Mouse (Mus musculus): ENCODE data around the gene Pakap. TPM values are rescaled to one million over a fixed set of nuclear protein-coding genes. Genes with fewer than 3 reads are reported as not detected.

Pakap gene
- polyA plus RNA-seq, 1 experiment: 0.78 TPM

GRCm38 (mm10) chr4:57770185-57770823 is 202.3 kb downstream of the Pakap start:
- WGBS: 89% methylated on average over 4 of the region's 4 CpGs
- TF ChIP-seq CTCF (conservative IDR thresholded peaks at IDR 0.05; ENCODE audit: insufficient read depth, insufficient read length, low read depth, low read length): no peak
- TF ChIP-seq POLR2A (IDR thresholded peaks at IDR 0.05; ENCODE audit: low read depth, low read length): no peak
- Histone ChIP-seq H3K4me1 (ENCODE audit: control insufficient read depth, insufficient read depth, low read length) (peaks cover 14% of the 10 kb centered on the region), H3K27ac (ENCODE audit: insufficient read depth, low read depth, low read length) (no peak overlapping the region), H3K36me3 (ENCODE audit: control insufficient read depth, insufficient read depth, low read length) (no peaks in the 10 kb centered on the region), H3K27me3 (replicated peaks; ENCODE audit: control insufficient read depth, insufficient read depth, low read length) (no peaks in the 10 kb centered on the region), H3K4me3 (ENCODE audit: insufficient read depth, low read depth, low read length) (no peak overlapping the region)
- DNase-seq: no peak

GRCm38 (mm10) chr4:57771558-57772219 is 203.7 kb downstream of the Pakap start:
- 90% methylated on average over 2 of the region's 2 CpGs for WGBS
- Histone ChIP-seq H3K4me3 (ENCODE audit: insufficient read depth, low read depth, low read length) (no peak overlapping the region), H3K27me3 (replicated peaks; ENCODE audit: control insufficient read depth, insufficient read depth, low read length) (no peaks in the 10 kb centered on the region), H3K36me3 (ENCODE audit: control insufficient read depth, insufficient read depth, low read length) (no peaks in the 10 kb centered on the region), H3K4me1 (ENCODE audit: control insufficient read depth, insufficient read depth, low read length) (peaks cover 4% of the 10 kb centered on the region; the same call in 1 of the 2 replicates), H3K27ac (ENCODE audit: insufficient read depth, low read depth, low read length) (no peak overlapping the region)
- DNase-seq: no peak
- TF ChIP-seq CTCF (conservative IDR thresholded peaks at IDR 0.05; ENCODE audit: insufficient read depth, insufficient read length, low read depth, low read length) (no peak), POLR2A (IDR thresholded peaks at IDR 0.05; ENCODE audit: low read depth, low read length) (no peak)

- WGBS: 59% methylated on average over 11 of the region's 11 CpGs
- Histone ChIP-seq H3K36me3 (ENCODE audit: control insufficient read depth, insufficient read depth, low read length) (no peaks in the 10 kb centered on the region), H3K27me3 (replicated peaks; ENCODE audit: control insufficient read depth, insufficient read depth, low read length) (no peaks in the 10 kb centered on the region), H3K4me3 (ENCODE audit: insufficient read depth, low read depth, low read length) (no peak overlapping the region), H3K27ac (ENCODE audit: insufficient read depth, low read depth, low read length) (peak overlapping the region; percentile 76; the same call in 1 of the 2 replicates), H3K4me1 (ENCODE audit: control insufficient read depth, insufficient read depth, low read length) (peaks cover 4% of the 10 kb centered on the region; the same call in 1 of the 2 replicates)
- peak; percentile 42 for DNase-seq
- TF ChIP-seq CTCF (conservative IDR thresholded peaks at IDR 0.05; ENCODE audit: insufficient read depth, insufficient read length, low read depth, low read length) (no peak), POLR2A (IDR thresholded peaks at IDR 0.05; ENCODE audit: low read depth, low read length) (no peak)
These were observed 205.0 kb downstream of the Pakap start for GRCm38 (mm10) chr4:57772851-57773510.

- no peak overlapping the region for H3K27ac ChIP-seq (ENCODE audit: insufficient read depth, low read depth, low read length)
- peaks cover 4% of the 10 kb centered on the region; the same call in 1 of the 2 replicates for H3K4me1 ChIP-seq (ENCODE audit: control insufficient read depth, insufficient read depth, low read length)
- WGBS: 78% methylated on average over 4 of the region's 4 CpGs
- no peak overlapping the region for H3K4me3 ChIP-seq (ENCODE audit: insufficient read depth, low read depth, low read length)
- H3K36me3 ChIP-seq (ENCODE audit: control insufficient read depth, insufficient read depth, low read length): no peaks in the 10 kb centered on the region
- no peaks in the 10 kb centered on the region for H3K27me3 ChIP-seq (replicated peaks; ENCODE audit: control insufficient read depth, insufficient read depth, low read length)
- TF ChIP-seq POLR2A (IDR thresholded peaks at IDR 0.05; ENCODE audit: low read depth, low read length) (no peak), CTCF (conservative IDR thresholded peaks at IDR 0.05; ENCODE audit: insufficient read depth, insufficient read length, low read depth, low read length) (no peak)
- no peak for DNase-seq
These were observed 206.5 kb downstream of the Pakap start for GRCm38 (mm10) chr4:57774517-57774916.

- no peak for TF ChIP-seq CTCF (conservative IDR thresholded peaks at IDR 0.05; ENCODE audit: insufficient read depth, insufficient read length, low read depth, low read length)
- no peak for TF ChIP-seq POLR2A (IDR thresholded peaks at IDR 0.05; ENCODE audit: low read depth, low read length)
- no peaks in the 10 kb centered on the region for H3K27me3 ChIP-seq (replicated peaks; ENCODE audit: control insufficient read depth, insufficient read depth, low read length)
- no peaks in the 10 kb centered on the region for H3K36me3 ChIP-seq (ENCODE audit: control insufficient read depth, insufficient read depth, low read length)
- no peak for DNase-seq
- no peak overlapping the region for H3K4me3 ChIP-seq (ENCODE audit: insufficient read depth, low read depth, low read length)
- no peak overlapping the region for H3K27ac ChIP-seq (ENCODE audit: insufficient read depth, low read depth, low read length)
- peaks cover 4% of the 10 kb centered on the region; the same call in 1 of the 2 replicates for H3K4me1 ChIP-seq (ENCODE audit: control insufficient read depth, insufficient read depth, low read length)
These were observed 207.6 kb downstream of the Pakap start for GRCm38 (mm10) chr4:57775582-57775981.

GRCm38 (mm10) chr4:57780403-57780802 is 212.4 kb downstream of the Pakap start:
- H3K27me3 ChIP-seq (replicated peaks; ENCODE audit: control insufficient read depth, insufficient read depth, low read length): no peaks in the 10 kb centered on the region
- DNase-seq: no peak
- H3K4me1 ChIP-seq (ENCODE audit: control insufficient read depth, insufficient read depth, low read length): peaks cover 2% of the 10 kb centered on the region; the same call in 1 of the 2 replicates
- H3K27ac ChIP-seq (ENCODE audit: insufficient read depth, low read depth, low read length): no peak overlapping the region
- 59% methylated on average over 4 of the region's 4 CpGs for WGBS
- TF ChIP-seq CTCF (conservative IDR thresholded peaks at IDR 0.05; ENCODE audit: insufficient read depth, insufficient read length, low read depth, low read length) (no peak), POLR2A (IDR thresholded peaks at IDR 0.05; ENCODE audit: low read depth, low read length) (no peak)
- H3K4me3 ChIP-seq (ENCODE audit: insufficient read depth, low read depth, low read length): no peak overlapping the region
- no peaks in the 10 kb centered on the region for H3K36me3 ChIP-seq (ENCODE audit: control insufficient read depth, insufficient read depth, low read length)
